Mouse (Mus musculus) E14TG2a.4 (cell line): ENCODE results near the gene Muc1.

ENCODE experiments used
- H3K27me3 ChIP-seq: 2 replicates; pipeline ENCODE4 v1.6.1; 2014; ENCODE audit warnings: low read length, control low read depth; ENCODE audit not compliant: insufficient read depth
- H3K36me3 ChIP-seq: 2 replicates; pipeline ENCODE4 v1.6.1; 2014; ENCODE audit warnings: low read length, control low read depth; ENCODE audit not compliant: insufficient read depth
- H3K4me1 ChIP-seq: replicated peaks from 2 replicates; pipeline ENCODE4 v1.6.1; 2014; ENCODE audit warnings: low read depth, low read length, control low read depth
- H3K4me3 ChIP-seq: replicated peaks from 2 replicates; pipeline ENCODE4 v1.5.1; 2014; ENCODE audit warnings: mild to moderate bottlenecking, low read length
- H3K9me3 ChIP-seq: 2 replicates; pipeline ENCODE4 v1.6.1; 2014; ENCODE audit warnings: low read length, control low read depth
- CTCF ChIP-seq: conservative IDR thresholded peaks from 2 replicates; pipeline ENCODE4 v1.5.1; 2014; ENCODE audit warnings: low read length
- NANOG ChIP-seq: IDR thresholded peaks from 2 replicates; pipeline ENCODE4 v1.6.1; 2014; ENCODE audit warnings: borderline replicate concordance, low read length, mixed read lengths
- POU5F1 ChIP-seq: IDR thresholded peaks from 2 replicates; pipeline ENCODE4 v1.6.1; 2014; ENCODE audit warnings: low read length, borderline replicate concordance

Muc1 gene

DNA sequence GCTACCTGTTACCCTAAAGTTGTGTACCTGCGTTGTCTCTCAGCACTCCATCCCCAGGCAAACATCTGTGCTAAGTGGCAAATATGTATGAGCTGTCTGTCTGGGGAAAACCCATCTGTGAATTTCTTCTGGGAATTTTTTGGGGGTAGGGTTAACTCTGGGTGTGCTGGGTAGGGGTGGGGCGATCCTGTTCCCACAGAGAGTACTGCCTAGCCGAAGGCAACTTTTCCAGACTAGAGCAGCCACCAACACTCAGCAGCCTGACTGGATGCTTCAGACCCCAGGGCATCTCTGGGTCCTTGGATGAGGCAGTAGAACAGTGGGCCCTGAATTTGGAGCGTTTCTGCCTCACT is 53.4 kb downstream of the Muc1 start:
- peaks cover 42% of the 10 kb centered on the region for H3K27me3 ChIP-seq
- peak overlapping the region; percentile 45; the same call in 1 of the 2 replicates for H3K4me3 ChIP-seq
- TF ChIP-seq CTCF: no peak
- TF ChIP-seq POU5F1: no peak
- TF ChIP-seq NANOG: no peak
- no peaks in the 10 kb centered on the region for H3K36me3 ChIP-seq
- no peaks in the 10 kb centered on the region for H3K9me3 ChIP-seq
- H3K4me1 ChIP-seq: peaks cover 94% of the 10 kb centered on the region
